Mouse (Mus musculus) stomach, postnatal 0 days (tissue): ENCODE measurements at regions not wholly inside any gene's neighbourhood (a gene's known extent, or its start where the extent isn't known, plus 50 kb on each side); places are given as distances from the start of the nearest gene placed in this dataset.
"Not testable (repeated sequence)": the region's sequence is repeated elsewhere in the genome, so short reads cannot be mapped to it uniquely, and the experiment has no call there.

ENCODE experiments used
- ATAC-seq: fragments of 200-750 bp; cut with Nextera tagmentation; 2 replicates; pipeline ENCODE4 v1.8.0; 2017; ENCODE audit not compliant: low FRiP score, low TSS enrichment
- DNase-seq: peaks from one replicate; pipeline ENCODE4 v3.0.0-alpha.2; 2016; ENCODE audit warnings: low spot score
- H3K27ac ChIP-seq: fragments of 300-500 bp; sonication (generic); replicated peaks from 2 replicates; pipeline ENCODE4 v1.5.1; 2014; ENCODE audit warnings: mild to moderate bottlenecking, control low read depth
- H3K27me3 ChIP-seq: fragments of 300-500 bp; sonication (generic); 2 replicates; pipeline ENCODE4 v1.6.1; 2014; ENCODE audit warnings: low read length; ENCODE audit not compliant: control insufficient read depth, insufficient read depth
- H3K36me3 ChIP-seq: fragments of 300-500 bp; sonication (generic); 2 replicates; pipeline ENCODE4 v1.6.1; 2014; ENCODE audit warnings: low read length, mixed read lengths; ENCODE audit not compliant: control insufficient read depth, insufficient read depth
- H3K4me1 ChIP-seq: fragments of 300-500 bp; sonication (generic); replicated peaks from 2 replicates; pipeline ENCODE4 v1.6.1; 2014; ENCODE audit warnings: antibody characterized with exemption; ENCODE audit not compliant: control insufficient read depth, insufficient read depth
- H3K4me2 ChIP-seq: fragments of 300-500 bp; sonication (generic); replicated peaks from 2 replicates; pipeline ENCODE4 v1.6.1; 2014; ENCODE audit warnings: low read depth, mild to moderate bottlenecking, control low read depth, moderate library complexity
- H3K4me3 ChIP-seq: fragments of 300-500 bp; sonication (generic); 2 replicates; pipeline ENCODE4 v1.5.1; 2014; ENCODE audit warnings: low read depth, low read length, control low read depth
- H3K9ac ChIP-seq: fragments of 300-500 bp; sonication (generic); 2 replicates; pipeline ENCODE4 v1.6.1; 2014; ENCODE audit warnings: mild to moderate bottlenecking, low read length, control low read depth, mixed read lengths
- H3K9me3 ChIP-seq: fragments of 300-500 bp; sonication (generic); 2 replicates; pipeline ENCODE4 v1.6.1; 2016; ENCODE audit warnings: low read length; ENCODE audit not compliant: control insufficient read depth
- CTCF ChIP-seq: IDR thresholded peaks from 2 replicates; pipeline ENCODE4 v1.5.1; 2016; ENCODE audit warnings: antibody characterized with exemption, low read depth, mild to moderate bottlenecking, moderate library complexity
- EP300 ChIP-seq: optimal IDR thresholded peaks from 2 replicates; pipeline ENCODE3; 2016; ENCODE audit warnings: antibody characterized with exemption
- WGBS: fragments of 180-500 bp; shearing (Covaris S2); extraction: QIAGEN DNeasy Blood & Tissue Kit; methylation state at CpG from one replicate; pipeline ENCODE4 v1.1.7; 2014; 5-methylcytosine and 5-hydroxymethylcytosine counted together

DNA sequence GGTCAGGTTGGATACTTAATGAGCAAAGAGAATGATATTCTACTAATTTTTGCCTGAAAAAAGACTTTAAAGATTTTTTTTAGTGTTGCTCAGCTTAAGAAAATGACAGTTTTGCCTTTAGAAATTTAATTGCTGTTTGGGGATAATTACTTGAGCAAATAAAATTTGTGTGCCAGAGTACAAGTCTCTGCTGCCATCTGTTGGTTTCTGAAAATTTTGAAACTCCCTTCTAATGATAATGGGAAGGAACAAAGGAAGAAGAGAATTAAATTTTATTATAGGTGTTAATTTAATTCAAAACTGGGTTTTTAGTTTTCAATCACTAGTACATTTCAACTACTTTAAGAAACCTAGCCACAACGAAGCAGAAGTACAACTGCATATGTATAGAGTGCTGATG, 94.1 kb downstream of the Gm17521 start:
- no peaks in the 10 kb centered on the region for H3K36me3 ChIP-seq
- H3K27ac ChIP-seq = no peak overlapping the region
- no peaks in the 10 kb centered on the region for H3K9me3 ChIP-seq
- no peaks in the 10 kb centered on the region for H3K4me1 ChIP-seq
- no peak overlapping the region for H3K4me2 ChIP-seq
- TF ChIP-seq CTCF (no peak), EP300 (no peak)
- H3K27me3 ChIP-seq = no peaks in the 10 kb centered on the region
- no peak overlapping the region for H3K9ac ChIP-seq
- ATAC-seq (no peak), DNase-seq (no peak)
- WGBS = 27% methylated on average over 1 of the region's 1 CpGs
- no peak overlapping the region for H3K4me3 ChIP-seq

DNA sequence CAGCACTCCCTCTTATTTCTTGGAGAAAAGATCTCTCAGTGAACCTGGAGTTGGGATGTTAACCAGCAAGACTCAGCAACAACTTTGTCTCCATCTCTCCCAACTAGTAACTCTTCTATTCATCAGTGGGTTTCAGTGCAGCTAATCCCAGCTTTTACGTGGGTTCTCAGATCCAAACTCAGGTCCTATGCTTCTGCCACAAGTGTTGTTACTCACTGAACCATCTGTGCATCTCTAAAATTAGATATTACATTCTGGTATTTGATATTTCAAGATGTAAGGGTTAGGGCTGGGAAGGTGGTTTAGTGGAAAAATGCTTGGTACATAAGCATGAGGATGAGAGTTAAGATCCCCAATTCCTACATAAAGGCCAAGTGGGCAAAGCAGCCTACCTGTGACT, 136.8 kb downstream of the Gm17521 start:
- H3K9me3 ChIP-seq = no peaks in the 10 kb centered on the region
- H3K4me3 ChIP-seq = no peak overlapping the region
- no peak for ATAC-seq
- 65% methylated on average over 1 of the region's 1 CpGs for WGBS
- H3K36me3 ChIP-seq = no peaks in the 10 kb centered on the region
- DNase-seq = no peak
- no peaks in the 10 kb centered on the region for H3K27me3 ChIP-seq
- no peak overlapping the region for H3K9ac ChIP-seq
- no peak overlapping the region for H3K27ac ChIP-seq
- no peaks in the 10 kb centered on the region for H3K4me1 ChIP-seq
- no peak for TF ChIP-seq CTCF
- TF ChIP-seq EP300 = no peak
- H3K4me2 ChIP-seq = no peak overlapping the region

DNA sequence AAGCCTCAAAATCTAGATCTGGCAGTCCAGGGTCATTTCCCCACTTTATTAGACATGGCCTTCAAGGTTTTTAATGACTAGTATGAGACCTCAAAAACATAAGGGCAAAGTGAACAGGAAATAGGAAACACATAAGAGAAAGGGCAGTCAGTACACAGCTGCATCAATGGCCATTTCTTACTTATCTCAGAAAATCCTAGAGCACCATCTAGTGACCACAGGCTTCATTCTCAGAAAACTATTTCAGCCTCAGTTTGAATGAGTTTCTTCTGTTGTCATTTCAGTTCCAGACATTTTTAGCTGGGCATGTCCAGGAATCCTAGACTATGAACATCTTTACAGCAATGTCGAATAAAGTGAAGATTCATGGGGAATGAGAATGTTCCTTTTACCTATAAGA, 175.0 kb downstream of the Gm17521 start:
- Histone ChIP-seq H3K4me1 (no peaks in the 10 kb centered on the region), H3K4me3 (no peak overlapping the region), H3K36me3 (no peaks in the 10 kb centered on the region), H3K27me3 (no peaks in the 10 kb centered on the region), H3K9me3 (no peaks in the 10 kb centered on the region), H3K4me2 (no peak overlapping the region), H3K27ac (no peak overlapping the region), H3K9ac (no peak overlapping the region)
- WGBS = 48% methylated on average over 1 of the region's 1 CpGs
- TF ChIP-seq EP300 = no peak
- TF ChIP-seq CTCF = no peak
- no peak for ATAC-seq
- no peak for DNase-seq

DNA sequence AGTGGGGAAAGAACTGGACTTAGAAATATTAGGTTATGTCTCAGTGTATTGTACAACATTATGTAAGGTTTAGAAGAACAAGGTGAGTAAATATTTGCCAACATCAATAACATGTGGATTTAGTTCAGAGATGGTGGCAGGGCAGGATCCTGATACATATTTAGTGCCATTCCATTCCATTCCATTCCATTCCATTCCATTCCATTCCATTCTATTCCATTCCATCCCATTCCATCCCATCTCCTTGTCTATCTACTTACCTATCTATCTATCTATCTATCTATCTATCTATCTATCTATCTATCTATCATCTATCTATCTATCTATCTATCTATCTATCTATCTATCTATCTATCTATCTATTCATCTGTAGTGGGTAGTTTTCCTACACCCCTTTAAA, 198.2 kb downstream of the Gm17521 start:
- not testable (repeated sequence) for H3K27ac ChIP-seq, DNase-seq, H3K4me3 ChIP-seq, H3K9ac ChIP-seq, H3K4me1 ChIP-seq, H3K4me2 ChIP-seq, H3K9me3 ChIP-seq, H3K27me3 ChIP-seq, ATAC-seq, H3K36me3 ChIP-seq

DNA sequence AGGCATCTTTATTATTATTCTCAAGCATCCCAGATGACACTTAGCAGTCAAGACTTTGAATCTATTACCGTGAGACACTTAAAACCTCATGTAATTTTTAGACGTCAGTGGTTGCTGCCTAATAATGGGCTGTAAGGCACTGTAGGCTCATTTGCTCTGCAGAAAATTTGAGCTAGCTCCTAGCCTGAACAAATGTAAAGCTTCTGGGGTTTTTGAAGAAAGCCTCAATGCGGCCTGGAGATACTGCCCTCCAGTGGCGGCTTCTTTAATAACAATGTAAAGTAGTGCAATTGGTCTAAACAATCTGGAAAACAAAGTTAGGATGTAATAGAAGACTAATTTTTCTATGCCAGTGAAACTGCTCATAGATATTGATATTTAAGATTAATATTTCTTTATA, 203.4 kb downstream of the Gm17521 start:
- Histone ChIP-seq H3K27ac (no peak overlapping the region), H3K9me3 (no peaks in the 10 kb centered on the region), H3K4me3 (no peak overlapping the region), H3K4me2 (no peak overlapping the region), H3K4me1 (no peaks in the 10 kb centered on the region), H3K27me3 (no peaks in the 10 kb centered on the region), H3K36me3 (no peaks in the 10 kb centered on the region), H3K9ac (no peak overlapping the region)
- ATAC-seq = no peak
- DNase-seq = no peak
- peak; percentile 41 for TF ChIP-seq CTCF
- no peak for TF ChIP-seq EP300
- 15% methylated on average over 4 of the region's 4 CpGs for WGBS
